Mouse (Mus musculus) kidney, postnatal 0 days (tissue): Measurements from ENCODE around the gene Hoxb9. TPM values are rescaled to one million over a fixed set of nuclear protein-coding genes. Genes with fewer than 3 reads are reported as not detected.
A peak's percentile ranks its signal among the peaks of the same experiment; 100 is the strongest.

ENCODE experiments used
- ATAC-seq: fragments of 200-750 bp; cut with Nextera tagmentation; replicated peaks from 2 replicates; pipeline ENCODE4 v1.8.0; 2017; ENCODE audit warnings: low read depth, moderate number of reproducible peaks, moderate TSS enrichment, moderate library complexity; ENCODE audit not compliant: low FRiP score
- DNase-seq: peaks from one replicate; pipeline ENCODE4 v3.0.0-alpha.2; 2016; ENCODE audit warnings: low spot score
- H3K27ac ChIP-seq: fragments of 300-500 bp; sonication (generic); 2 replicates; pipeline ENCODE4 v1.5.1; 2014; ENCODE audit warnings: mild to moderate bottlenecking
- H3K27me3 ChIP-seq: fragments of 300-500 bp; sonication (generic); 2 replicates; pipeline ENCODE4 v1.6.1; 2014; ENCODE audit warnings: low read length, mixed read lengths; ENCODE audit not compliant: insufficient read depth
- H3K36me3 ChIP-seq: fragments of 300-500 bp; sonication (generic); 2 replicates; pipeline ENCODE4 v1.6.1; 2014; ENCODE audit warnings: low read length, mixed read lengths; ENCODE audit not compliant: insufficient read depth
- H3K4me1 ChIP-seq: fragments of 300-500 bp; sonication (generic); replicated peaks from 2 replicates; pipeline ENCODE4 v1.6.1; 2014; ENCODE audit warnings: antibody characterized with exemption, low read length, mixed read lengths; ENCODE audit not compliant: insufficient read depth
- H3K4me2 ChIP-seq: fragments of 300-500 bp; sonication (generic); 2 replicates; pipeline ENCODE4 v1.6.1; 2014; ENCODE audit warnings: mild to moderate bottlenecking, low read length, moderate library complexity, mixed read lengths
- H3K4me3 ChIP-seq: fragments of 300-500 bp; sonication (generic); replicated peaks from 2 replicates; pipeline ENCODE4 v1.5.1; 2014; ENCODE audit warnings: low read depth, low read length
- H3K9ac ChIP-seq: fragments of 300-500 bp; sonication (generic); 2 replicates; pipeline ENCODE4 v1.6.1; 2014; ENCODE audit warnings: low read depth, low read length
- H3K9me3 ChIP-seq: fragments of 300-500 bp; sonication (generic); replicated peaks from 2 replicates; pipeline ENCODE4 v1.6.1; 2016; ENCODE audit warnings: low read length, inconsistent platforms, mixed read lengths
- CTCF ChIP-seq: IDR thresholded peaks from 2 replicates; pipeline ENCODE4 v1.5.1; 2016; ENCODE audit warnings: antibody characterized with exemption, low read depth, mild to moderate bottlenecking, moderate library complexity
- WGBS: fragments of 180-500 bp; shearing (Covaris S2); extraction: QIAGEN DNeasy Blood & Tissue Kit; methylation state at CpG from one replicate; pipeline ENCODE4 v1.1.7; 2014; 5-methylcytosine and 5-hydroxymethylcytosine counted together
- polyA plus RNA-seq: library from polyadenylated mRNA; unstranded; fragments of >200 nt; fragmentation: Nextera tagmentation; extraction: Ambion mirVana; gene quantifications from 2 replicates; pipeline ENCODE4 v1.2.1, GENCODE M21; 2015

Hoxb9 gene
- polyA plus RNA-seq, 1 experiment from 2014 or later = 23.1 TPM

DNA sequence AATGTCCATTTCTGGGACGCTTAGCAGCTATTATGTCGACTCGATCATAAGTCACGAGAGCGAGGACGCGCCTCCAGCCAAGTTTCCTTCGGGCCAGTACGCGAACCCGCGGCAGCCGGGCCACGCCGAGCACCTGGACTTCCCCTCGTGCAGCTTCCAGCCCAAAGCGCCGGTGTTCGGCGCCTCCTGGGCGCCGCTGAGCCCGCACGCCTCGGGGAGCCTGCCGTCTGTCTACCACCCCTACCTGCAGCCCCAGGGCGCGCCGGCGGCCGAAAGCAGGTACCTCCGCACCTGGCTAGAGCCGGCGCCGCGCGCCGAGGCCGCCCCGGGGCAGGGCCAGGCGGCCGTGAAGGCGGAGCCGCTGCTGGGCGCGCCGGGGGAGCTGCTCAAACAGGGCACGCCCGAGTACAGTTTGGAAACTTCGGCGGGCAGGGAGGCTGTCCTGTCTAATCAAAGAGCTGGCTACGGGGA is 319 bp downstream of the Hoxb9 start:
- H3K4me1 ChIP-seq = peaks cover 16% of the 10 kb centered on the region
- H3K4me3 ChIP-seq = peak overlapping the region; percentile 53
- peak overlapping the region; percentile 92 for H3K27ac ChIP-seq
- no peak for TF ChIP-seq CTCF
- H3K4me2 ChIP-seq = peak overlapping the region; percentile 66
- under 1% methylated on average over 52 of the region's 52 CpGs for WGBS
- peaks cover 5% of the 10 kb centered on the region; the same call in 1 of the 2 replicates for H3K36me3 ChIP-seq
- peak overlapping the region; percentile 72 for H3K9ac ChIP-seq
- DNase-seq (no peak), ATAC-seq (peak; percentile 55)
- no peaks in the 10 kb centered on the region for H3K9me3 ChIP-seq
- no peaks in the 10 kb centered on the region for H3K27me3 ChIP-seq

DNA sequence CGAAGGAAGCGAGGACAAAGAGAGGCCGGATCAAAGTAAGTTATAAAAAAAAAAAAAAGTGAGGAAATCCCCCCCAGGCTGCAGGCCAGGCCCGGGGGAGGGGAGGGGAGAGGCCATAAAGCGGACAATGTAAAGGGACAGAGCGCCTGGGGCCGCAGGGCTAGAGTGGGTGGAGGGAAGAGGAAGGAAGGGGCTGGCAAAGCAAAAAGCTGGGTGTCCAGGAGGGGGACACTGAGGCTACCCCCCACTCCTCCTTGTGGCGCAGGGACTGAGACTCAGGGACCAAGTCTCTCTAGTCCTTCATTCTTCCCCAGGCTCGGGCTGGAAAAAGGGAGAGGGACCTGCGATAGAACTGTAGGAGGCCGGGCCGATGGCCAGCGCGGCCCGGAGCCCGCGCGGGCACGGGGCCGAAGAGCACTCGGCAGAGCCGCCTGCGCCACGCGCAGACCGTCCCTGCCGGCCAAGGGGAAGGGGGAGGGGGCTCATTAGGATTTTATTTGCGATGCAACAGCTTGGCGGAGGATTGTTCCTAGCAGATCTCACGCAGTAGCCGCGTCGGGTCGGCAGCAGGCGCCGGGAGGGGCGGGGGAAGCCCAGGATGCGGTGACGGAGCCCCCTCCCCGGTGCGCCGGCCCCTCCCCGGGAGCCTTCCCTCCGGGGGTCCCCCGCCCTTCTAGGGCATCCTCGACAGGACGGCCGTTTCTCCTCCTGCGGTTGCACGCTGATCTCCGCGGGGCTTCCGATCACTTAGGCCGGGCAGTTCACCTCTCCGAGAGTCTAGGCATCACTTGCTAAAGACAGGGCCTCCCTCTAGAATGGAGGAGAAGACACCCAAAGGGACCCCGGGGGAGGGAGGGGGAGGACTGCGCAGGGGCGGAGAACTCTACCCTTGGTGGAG is 1.0 kb downstream of the Hoxb9 start:
- H3K9ac ChIP-seq = peak overlapping the region; percentile 72
- TF ChIP-seq CTCF = no peak
- H3K4me1 ChIP-seq = peaks cover 20% of the 10 kb centered on the region
- H3K27ac ChIP-seq = peak overlapping the region; percentile 92
- WGBS = under 1% methylated on average over 58 of the region's 58 CpGs
- peak overlapping the region; percentile 53 for H3K4me3 ChIP-seq
- H3K9me3 ChIP-seq = no peaks in the 10 kb centered on the region
- H3K27me3 ChIP-seq = no peaks in the 10 kb centered on the region
- peaks cover 3% of the 10 kb centered on the region; the same call in 1 of the 2 replicates for H3K36me3 ChIP-seq
- ATAC-seq = peak; percentile 21
- DNase-seq = peak; percentile 79
- H3K4me2 ChIP-seq = peak overlapping the region; percentile 66

- WGBS = 40% methylated on average over 10 of the region's 10 CpGs
- no peak for TF ChIP-seq CTCF
- Histone ChIP-seq H3K4me3 (no peak overlapping the region), H3K4me2 (peak overlapping the region; percentile 66; the same call in 1 of the 2 replicates), H3K36me3 (no peaks in the 10 kb centered on the region), H3K9me3 (no peaks in the 10 kb centered on the region), H3K9ac (no peak overlapping the region), H3K27ac (no peak overlapping the region), H3K4me1 (peaks cover 25% of the 10 kb centered on the region), H3K27me3 (no peaks in the 10 kb centered on the region)
- ATAC-seq (no peak), DNase-seq (no peak)
These were observed 3.2 kb downstream of the Hoxb9 start for GRCm38 (mm10) chr11:96274428-96274827.

DNA sequence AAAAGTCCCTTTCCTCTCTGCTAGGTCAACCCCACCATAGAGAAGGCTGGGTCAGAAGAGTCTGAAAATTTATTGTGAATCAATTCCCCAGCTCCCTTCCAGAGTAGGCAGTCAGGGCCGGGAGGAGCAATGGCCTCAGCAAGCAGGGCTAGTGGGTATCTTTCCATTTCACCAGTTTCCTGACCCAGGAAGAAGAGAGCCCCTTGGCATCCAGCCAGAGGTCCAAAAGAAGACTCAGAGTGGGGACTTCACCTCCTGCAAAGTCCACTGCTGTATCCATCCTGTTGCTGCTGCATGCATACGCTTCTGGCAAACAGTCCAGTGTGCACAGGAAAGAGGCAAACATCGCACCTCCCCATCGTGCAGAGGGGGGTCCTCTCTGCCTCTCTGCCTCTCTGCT is 4.6 kb downstream of the Hoxb9 start:
- H3K4me1 ChIP-seq = peaks cover 17% of the 10 kb centered on the region; the same call in 1 of the 2 replicates
- H3K4me2 ChIP-seq = no peak overlapping the region
- DNase-seq (peak; percentile 37), ATAC-seq (no peak)
- TF ChIP-seq CTCF = no peak
- H3K27ac ChIP-seq = 0 out of 2 replicates have a peak overlapping the region, but pooled peaks have one; percentile 9
- H3K27me3 ChIP-seq = no peaks in the 10 kb centered on the region
- 30% methylated on average over 4 of the region's 4 CpGs for WGBS
- H3K9ac ChIP-seq = no peak overlapping the region
- H3K4me3 ChIP-seq = no peak overlapping the region
- no peaks in the 10 kb centered on the region for H3K36me3 ChIP-seq
- H3K9me3 ChIP-seq = no peaks in the 10 kb centered on the region

DNA sequence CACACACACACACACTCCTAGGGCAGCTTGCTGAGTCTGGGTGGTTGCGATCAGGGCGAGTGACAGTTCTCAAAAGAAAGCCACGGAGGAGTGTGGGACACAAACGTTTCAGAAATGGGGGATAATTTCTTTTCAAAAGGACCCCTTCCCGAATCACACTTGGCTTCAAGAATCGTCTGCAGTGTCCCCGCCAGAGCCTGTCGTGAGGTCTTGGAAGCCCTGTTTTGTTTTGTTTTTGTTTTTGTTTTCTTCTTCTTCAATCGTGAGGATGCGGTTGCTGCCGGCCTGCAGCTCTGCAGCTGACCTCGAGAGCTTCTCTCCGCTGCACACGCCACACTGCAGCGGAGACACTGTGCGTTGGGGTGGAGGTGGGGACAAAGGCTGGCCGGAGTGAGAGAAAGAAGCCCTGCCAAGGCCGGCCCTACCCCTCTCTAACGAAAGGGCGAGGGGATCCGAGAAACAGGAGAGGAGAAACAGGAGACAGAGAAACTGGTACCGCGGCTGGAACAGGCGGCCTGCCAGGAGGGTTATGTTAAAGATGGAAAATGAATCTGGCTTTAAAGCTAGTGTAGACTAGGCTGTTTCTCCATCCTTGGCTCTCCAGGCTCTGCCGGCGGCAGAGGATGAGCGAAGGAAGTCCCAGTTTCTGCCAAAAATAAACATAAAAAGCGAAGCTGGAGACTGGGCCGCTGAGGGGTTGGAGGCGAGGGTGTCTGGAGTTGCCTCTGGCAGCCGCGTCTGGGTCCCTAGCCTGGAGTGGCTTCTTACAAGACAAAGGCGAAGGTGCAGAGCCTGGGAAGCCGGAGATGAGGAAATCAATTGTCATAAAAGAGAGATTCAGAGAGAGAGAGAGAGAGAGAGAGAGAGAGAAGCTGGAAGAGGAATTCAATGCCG is 6.1 kb downstream of the Hoxb9 start:
- H3K27me3 ChIP-seq = no peaks in the 10 kb centered on the region
- peaks cover 22% of the 10 kb centered on the region; the same call in 1 of the 2 replicates for H3K4me1 ChIP-seq
- 5% methylated on average over 35 of the region's 35 CpGs for WGBS
- DNase-seq (peak; percentile 67), ATAC-seq (no peak)
- peak overlapping the region; percentile 74 for H3K27ac ChIP-seq
- H3K9ac ChIP-seq = peak overlapping the region; percentile 48
- no peak for TF ChIP-seq CTCF
- H3K36me3 ChIP-seq = no peaks in the 10 kb centered on the region
- H3K9me3 ChIP-seq = no peaks in the 10 kb centered on the region
- peak overlapping the region; percentile 33 for H3K4me3 ChIP-seq
- H3K4me2 ChIP-seq = peak overlapping the region; percentile 96

DNA sequence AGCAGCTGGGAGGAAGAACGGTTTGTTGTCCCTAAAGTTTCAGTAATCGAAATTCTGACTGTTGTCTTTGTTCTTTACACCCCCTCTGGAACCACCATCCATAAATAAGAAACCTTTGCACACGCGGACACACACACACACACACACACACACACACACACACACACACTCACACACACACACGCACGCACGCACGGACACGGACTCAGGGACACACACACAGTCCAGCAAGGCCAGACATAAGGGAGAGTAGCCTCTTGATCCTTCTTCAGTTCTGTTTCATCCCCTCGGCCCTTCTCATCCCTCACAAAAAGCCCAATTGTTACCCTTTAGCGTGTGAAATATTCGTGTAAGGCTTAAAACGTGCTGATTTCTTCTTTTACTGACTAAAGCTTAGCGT is 7.1 kb downstream of the Hoxb9 start:
- TF ChIP-seq CTCF = no peak
- ATAC-seq (no peak), DNase-seq (no peak)
- Histone ChIP-seq H3K4me3 (peak overlapping the region; percentile 33; the same call in 1 of the 2 replicates), H3K9ac (peak overlapping the region; percentile 48; the same call in 1 of the 2 replicates), H3K36me3 (no peaks in the 10 kb centered on the region), H3K27ac (peak overlapping the region; percentile 74; the same call in 1 of the 2 replicates), H3K4me1 (peaks cover 22% of the 10 kb centered on the region; the same call in 1 of the 2 replicates), H3K4me2 (peak overlapping the region; percentile 96), H3K9me3 (no peaks in the 10 kb centered on the region), H3K27me3 (no peaks in the 10 kb centered on the region)
- WGBS = 8% methylated on average over 14 of the region's 14 CpGs
